Mouse (Mus musculus) spleen, postnatal 4 days (tissue): Measurements from ENCODE around the gene Dqx1.
A peak's percentile ranks its signal among the peaks of the same experiment; 100 is the strongest.

Experiments used
- DNase-seq, 2 experiments: peaks; one replicate each; pipeline ENCODE4 v3.0.0; 2022; ENCODE audit warnings: low spot score in 2 of 2

The Dqx1 gene

GRCm38 (mm10) chr6:83033249-83034185, 24.1 kb upstream of the Dqx1 start, which contains the start of the genes Dok1 and Loxl3:
Dok1 (minus strand) TSS chr6:83033471.
Loxl3 (plus strand) TSS chr6:83034173.
- peak; percentile 74 to 87 for DNase-seq

- no peak for DNase-seq
Measured at GRCm38 (mm10) chr6:83034463-83035055, 23.1 kb upstream of the Dqx1 start.

GRCm38 (mm10) chr6:83037188-83037587, 20.5 kb upstream of the Dqx1 start:
- no peak for DNase-seq

DNA sequence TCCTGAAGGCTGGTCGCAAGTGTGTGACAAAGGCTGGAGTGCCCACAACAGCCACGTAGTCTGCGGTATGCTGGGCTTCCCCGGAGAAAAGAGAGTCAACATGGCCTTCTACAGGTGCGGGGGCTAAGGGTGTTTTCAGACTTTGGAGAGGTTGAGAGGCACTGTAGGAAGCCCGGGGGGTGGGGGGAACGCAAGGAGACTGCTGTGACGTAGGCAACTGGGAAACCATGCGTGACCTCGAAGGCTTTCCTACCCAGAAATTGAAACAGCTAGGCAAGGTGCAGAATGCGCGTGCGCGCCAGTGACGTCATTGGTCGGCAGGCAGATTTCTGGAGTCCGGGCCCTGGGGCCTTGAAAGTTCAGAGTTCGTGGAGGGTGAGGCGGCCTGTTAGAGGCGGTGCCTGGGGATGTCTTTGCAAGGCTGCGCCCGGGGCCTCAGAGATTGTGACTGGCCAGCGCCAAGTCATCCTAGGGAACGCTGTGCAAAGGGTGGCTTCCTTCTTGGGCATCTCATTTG, 19.1 kb upstream of the Dqx1 start:
- DNase-seq = peak; percentile 95 to 98

DNA sequence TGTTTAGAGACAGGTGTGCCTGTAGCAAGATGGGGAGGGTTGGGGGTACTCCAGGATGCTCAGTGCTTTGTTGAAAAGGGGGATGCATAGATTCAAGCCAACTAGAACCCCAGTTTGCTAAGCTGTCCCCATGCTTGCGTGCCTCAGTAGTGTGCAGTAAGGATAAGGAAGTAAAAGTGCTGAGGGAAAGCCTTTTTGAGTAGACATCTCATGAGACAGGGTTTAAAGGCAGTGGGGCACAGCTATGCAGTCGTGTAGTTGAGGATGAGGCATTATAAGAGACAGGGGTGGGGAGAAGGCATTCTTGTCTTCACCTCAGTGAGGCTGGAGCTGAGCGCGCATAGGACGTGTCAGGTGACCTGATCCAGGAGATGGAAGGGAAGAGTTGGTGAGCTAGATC, 17.0 kb upstream of the Dqx1 start:
- no peak for DNase-seq

- no peak for DNase-seq
Measured at GRCm38 (mm10) chr6:83043561-83043960, 14.1 kb upstream of the Dqx1 start.

DNA sequence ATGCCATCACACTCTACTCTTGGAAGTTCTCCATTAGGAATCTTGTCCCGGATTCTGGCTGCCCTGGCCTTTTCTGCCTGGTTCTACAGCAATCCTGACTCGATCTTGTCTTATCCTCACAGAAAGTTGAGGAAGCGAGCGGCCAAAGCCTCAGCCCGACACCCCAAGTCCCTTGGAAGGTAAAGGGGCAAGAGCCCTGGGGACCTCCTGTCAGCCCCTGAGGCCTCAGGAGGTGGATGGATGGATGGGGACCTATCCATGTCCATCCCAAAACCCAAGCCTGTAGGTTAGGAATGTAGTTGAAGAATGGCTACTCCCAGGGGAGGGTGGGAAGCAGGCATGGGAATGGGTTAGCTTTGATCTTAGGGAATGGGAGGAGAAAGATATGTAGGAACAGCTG, 13.7 kb upstream of the Dqx1 start:
- no peak for DNase-seq

DNA sequence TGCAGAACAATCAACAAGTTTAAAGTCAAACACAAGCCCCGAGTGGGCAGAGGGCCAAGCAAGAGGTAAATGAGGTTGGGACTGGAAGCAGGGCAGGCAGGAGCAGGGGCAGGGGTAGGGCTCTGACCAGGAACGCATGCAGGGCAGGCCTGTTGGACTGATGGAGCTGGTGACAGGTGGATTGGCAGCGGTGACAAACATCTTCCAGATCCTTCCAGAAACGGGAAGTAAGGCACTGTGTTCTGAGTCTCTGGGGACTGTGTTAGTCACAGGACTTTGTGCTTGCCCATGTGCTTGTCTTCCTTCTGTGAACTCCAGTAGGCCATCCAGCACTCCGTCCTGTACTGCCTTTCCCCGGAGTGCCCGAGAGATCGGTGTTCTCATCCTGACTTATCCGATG, 12.9 kb upstream of the Dqx1 start:
- DNase-seq = no peak

DNA sequence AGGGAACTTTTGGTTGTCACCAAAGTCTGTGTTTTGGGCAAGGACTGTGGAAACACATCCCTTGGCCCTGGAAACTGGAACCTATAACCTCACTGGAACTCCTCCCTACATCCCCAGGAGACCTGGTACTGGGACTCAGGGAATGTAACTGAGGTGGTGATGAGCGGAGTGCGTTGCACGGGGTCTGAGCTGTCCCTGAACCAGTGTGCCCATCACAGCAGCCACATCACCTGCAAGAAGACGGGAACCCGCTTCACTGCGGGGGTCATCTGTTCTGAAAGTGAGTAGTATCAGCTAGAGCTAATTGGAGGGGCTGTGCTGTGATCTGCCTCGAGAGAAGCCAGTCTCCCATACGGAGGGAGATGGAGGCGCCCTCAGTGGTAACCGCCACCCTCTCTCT, 8.3 kb upstream of the Dqx1 start:
- DNase-seq = no peak

DNA sequence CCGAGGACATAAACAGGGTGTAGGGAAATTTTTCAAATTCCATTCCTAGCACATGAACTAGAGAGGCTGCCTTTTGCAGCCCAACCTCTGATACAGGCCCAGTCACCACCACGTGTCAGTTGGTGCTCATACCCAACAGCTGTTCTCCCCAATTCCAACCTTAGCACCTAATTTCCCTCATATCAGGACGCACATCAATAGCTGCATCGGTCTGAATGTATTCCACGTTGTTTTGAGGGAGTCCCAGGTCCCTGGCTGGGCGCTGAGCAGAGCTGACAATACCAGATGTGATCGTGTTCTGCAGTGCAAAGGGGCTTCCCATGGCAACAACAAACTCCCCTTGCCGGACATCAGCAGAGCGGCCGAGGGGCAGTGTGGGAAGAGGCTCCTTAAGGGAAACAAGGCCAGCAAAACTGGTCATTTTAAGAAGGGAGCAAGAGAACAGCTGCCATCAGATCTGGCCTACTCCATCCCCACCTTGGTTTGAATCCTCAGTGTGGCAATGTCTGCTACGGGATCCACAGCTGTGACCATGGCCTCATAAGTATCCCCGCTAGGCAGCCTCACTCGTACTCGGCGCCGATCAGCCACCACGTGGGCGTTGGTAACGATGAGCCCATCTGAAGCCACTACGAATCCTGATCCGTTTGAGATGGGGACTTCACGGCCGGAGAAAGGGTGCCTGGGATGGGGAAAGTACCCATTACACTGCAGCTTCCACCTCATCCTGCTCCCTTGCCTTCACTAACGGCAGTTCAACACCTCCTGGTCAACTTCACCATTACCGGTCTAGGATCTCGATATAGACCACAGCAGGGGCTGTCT, 4.3 kb upstream of the Dqx1 start:
- peak; percentile 48 to 76 for DNase-seq

DNA sequence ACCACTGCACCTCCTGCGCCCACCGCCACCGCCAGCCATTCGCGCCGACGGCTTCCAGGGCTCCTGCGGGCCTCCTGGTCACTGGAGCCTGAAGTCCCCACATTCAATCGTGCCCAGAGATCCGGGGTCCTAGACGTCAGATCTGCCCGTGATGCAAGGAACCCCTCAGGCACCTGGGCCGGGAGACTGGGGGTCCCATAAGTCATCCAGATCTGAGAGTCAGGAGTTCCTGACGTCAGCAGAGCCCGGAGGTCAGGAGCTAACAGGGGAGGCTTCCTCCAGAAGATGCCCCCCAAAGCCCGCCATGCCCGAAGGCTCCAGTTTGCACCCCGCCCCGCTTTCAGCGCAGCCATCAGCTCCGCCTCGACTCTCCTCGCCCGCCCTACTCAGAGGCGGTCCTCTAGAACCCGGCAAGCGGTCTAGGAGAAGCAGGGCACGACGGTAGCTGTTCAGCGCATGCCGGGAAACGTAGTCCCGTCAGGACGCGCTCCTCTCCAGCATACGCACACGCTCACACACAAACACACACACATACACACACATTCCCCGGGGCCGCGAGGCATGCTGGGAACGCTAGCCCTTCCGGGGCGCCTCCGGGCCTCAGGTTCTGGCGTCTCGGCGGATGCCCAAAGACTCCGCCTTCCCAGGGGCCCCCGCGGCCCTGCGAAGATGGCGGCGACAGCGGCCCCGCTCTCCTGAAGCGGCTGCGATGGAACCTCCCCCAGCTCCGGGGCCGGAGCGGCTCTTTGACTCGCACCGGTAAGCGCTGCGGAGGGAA, 3.4 kb upstream of the Dqx1 start, which contains the start of gene Aup1:
TSS of gene Aup1 (plus strand) at position 448 of the 778 bp plus-strand sequence.
- DNase-seq = peak; percentile 97

DNA sequence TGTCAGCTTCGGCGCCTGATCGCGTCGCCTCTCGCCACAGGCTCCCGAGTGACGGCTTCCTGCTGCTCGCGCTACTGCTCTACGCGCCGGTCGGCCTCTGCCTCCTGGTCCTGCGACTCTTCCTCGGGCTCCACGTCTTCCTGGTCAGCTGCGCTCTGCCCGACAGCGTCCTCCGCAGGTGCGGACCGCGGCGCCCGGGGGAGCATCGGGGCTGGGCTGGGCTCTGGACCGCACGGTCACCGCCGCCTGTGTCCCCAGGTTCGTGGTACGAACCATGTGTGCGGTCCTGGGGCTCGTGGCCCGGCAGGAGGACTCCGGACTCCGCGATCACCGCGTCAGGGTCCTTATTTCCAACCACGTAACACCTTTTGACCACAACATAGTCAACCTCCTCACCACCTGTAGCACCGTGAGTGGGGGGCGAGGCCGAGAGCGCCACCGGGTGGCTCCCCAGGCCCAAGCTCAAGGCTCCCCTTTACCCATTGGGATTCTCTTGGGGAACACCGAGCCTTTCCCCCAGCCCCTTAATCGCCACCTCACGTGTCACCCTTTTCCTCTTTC, 2.7 kb upstream of the Dqx1 start, which contains the start of gene Htra2:
TSS of gene Htra2 (minus strand) at position 403 of the 561 bp plus-strand sequence.
- DNase-seq = peak in 1 of 2 experiments; percentile 56

GRCm38 (mm10) chr6:83058725-83059124, 1.1 kb downstream of the Dqx1 start:
- DNase-seq = no peak

- no peak for DNase-seq
Measured at GRCm38 (mm10) chr6:83065995-83066394, 8.4 kb downstream of the Dqx1 start.

DNA sequence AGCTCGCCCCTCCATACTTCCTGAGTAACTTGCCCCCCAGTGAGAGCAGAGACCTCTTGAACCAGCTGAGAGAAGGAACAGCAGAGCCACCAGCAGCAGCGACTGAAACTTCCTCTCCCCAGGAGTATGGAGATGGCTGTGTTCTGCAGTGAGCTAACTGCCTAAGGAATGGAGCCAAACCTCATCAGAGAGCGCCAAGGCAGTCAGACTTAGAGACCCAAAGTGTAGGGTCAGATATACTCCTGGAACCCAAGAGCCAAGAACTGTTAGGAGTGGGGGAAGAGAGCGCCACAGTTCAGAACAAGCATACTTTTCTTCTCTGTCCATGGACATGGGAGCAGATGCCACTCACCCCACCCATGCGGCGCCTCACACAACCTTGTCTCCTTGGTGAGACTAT, 8.8 kb downstream of the Dqx1 start:
- DNase-seq = no peak

GRCm38 (mm10) chr6:83068221-83068620, 10.6 kb downstream of the Dqx1 start:
- DNase-seq = no peak

DNA sequence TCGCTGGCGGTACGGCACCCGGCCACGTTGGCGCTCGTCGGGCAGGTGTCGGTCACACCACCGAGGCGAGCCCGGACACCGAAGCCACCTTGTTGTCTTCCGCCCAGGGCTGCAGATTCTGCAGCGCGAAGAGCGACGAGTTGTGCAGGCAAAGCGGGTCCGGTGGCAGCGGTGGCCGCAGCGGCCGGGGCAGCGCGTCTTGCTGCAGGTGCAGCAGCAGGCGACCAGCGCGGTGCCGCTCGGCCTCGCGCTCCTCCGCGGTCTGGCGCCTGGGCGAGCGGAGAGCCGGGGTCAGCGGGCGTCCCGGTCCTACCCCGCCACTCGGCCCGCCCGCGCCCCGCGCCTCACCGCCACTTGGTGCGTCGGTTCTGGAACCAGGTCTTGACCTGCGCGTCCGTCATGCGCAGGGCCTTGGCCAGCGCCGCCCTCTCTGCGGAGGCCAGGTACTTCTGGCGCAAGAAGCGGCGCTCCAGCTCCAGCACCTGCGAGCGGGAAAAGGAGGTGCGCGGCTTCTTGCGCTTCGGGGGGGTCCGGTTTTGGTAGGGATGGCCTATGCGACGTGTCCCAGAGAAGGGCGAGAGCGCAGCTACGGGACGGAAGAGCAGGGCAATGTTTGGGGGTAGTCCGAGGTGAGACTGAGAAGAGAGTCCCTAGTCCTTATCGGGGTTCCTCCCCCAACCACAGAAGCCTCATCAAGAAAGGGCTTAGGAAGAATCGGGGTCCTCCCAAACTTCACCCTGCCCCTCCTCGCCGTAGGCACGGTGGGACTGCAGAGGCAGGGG, 11.3 kb downstream of the Dqx1 start:
- no peak for DNase-seq

DNA sequence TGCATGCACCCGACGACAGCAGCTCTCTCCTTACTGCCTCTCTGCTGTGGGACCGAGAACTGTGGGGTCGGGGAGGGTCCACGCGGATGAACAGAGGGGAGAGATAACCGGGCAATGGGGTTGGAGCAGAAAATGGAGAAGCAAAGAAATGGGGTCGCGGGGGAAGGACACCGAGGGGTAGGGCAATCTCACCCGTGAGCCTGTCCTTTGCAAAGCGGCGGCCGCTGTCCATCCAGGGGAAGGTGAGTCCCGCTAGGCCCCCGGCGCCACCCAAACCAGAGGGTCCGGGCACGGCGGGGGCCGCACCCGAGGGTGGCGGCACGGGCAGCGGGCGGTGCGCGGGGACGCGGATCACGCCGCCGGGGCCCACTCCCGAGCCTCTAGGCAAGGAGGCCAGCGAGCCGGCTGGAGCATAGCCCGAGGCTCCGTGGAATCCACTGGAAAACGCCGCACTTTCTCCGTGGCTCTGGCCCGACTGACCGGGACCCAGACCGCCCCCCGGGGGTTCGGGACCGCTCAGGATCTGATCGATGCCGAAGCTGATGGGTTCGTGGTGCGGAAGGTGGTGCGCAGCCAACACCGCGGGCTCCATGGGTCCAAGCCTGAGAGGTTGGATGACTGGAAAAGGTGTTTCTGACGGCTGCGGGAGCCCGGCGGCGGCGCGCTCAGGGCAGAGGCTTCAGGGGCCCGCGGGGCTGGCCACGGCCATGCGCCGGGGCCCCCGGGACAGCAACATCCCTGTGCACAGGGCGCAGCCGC, 12.0 kb downstream of the Dqx1 start:
- peak in 1 of 2 experiments; percentile 73 for DNase-seq

DNA sequence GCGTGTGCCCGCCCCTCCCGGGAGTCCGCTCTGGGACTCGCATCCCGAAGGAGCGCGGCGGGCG, 12.4 kb downstream of the Dqx1 start, which contains the start of gene Tlx2:
TSS of gene Tlx2 (minus strand) at position 47 of the 64 bp plus-strand sequence.
- DNase-seq = no peak
